Comparison of ENCODE assay signal across 25 mouse cellular contexts in genomic region chr8:106737846-106738245, GRCm38 (mm10).
"Had no signal": no experiment of that assay in that cellular context is flagged by ENCODE, and none has a peak within 500 bp of the region (broad histone marks: within the 10 kb centered on the region; RNA-seq: fewer than 3 reads in every experiment).

No protein-coding gene starts in this region.

- ATAC-seq: hindbrain, postnatal 0 days; intestine, embryonic 16.5 days; liver, embryonic 12.5 days had no signal

- H3K27me3 ChIP-seq: heart, embryonic 12.5 days; hindbrain, embryonic 15.5 days; kidney, embryonic 15.5 days; limb, embryonic 13.5 days; limb, embryonic 15.5 days; liver, embryonic 12.5 days had no signal

- H3K4me3 ChIP-seq: heart, embryonic 10.5 days; heart, embryonic 12.5 days; hindbrain, embryonic 13.5 days; hindbrain, embryonic 15.5 days; kidney, embryonic 15.5 days; limb, embryonic 13.5 days; limb, embryonic 15.5 days; liver, embryonic 12.5 days had no signal

- H3K9ac ChIP-seq: heart, embryonic 12.5 days; hindbrain, embryonic 13.5 days; hindbrain, embryonic 15.5 days; kidney, embryonic 15.5 days; limb, embryonic 13.5 days; limb, embryonic 15.5 days; liver, embryonic 12.5 days; liver, embryonic 14.5 days had no signal

- H3K4me1 ChIP-seq: liver, embryonic 12.5 days had no signal

- DNase-seq: gastrocnemius, postnatal 10 days; gastrocnemius, postnatal 25 days; heart, adult 18-20 months; heart, postnatal 10 days; heart, postnatal 36 days; kidney, adult 11 months; kidney, adult 2 months; kidney, adult 9 months; kidney, postnatal 14 days; kidney, postnatal 36 days; layer of hippocampus, adult 9-11 months; layer of hippocampus, postnatal 36 days; left cerebral cortex, postnatal 4 days had no signal

- H3K27ac ChIP-seq: heart, embryonic 10.5 days; hindbrain, embryonic 13.5 days; hindbrain, embryonic 15.5 days; hindbrain, postnatal 0 days; kidney, embryonic 15.5 days; kidney, postnatal 0 days; limb, embryonic 13.5 days; limb, embryonic 15.5 days; liver, embryonic 12.5 days; liver, embryonic 14.5 days had no signal

- H3K9me3 ChIP-seq: heart, embryonic 10.5 days; hindbrain, embryonic 13.5 days; hindbrain, embryonic 15.5 days; kidney, embryonic 15.5 days; limb, embryonic 13.5 days; limb, embryonic 15.5 days; liver, embryonic 12.5 days had no signal

- H3K4me2 ChIP-seq: heart, embryonic 12.5 days; hindbrain, embryonic 13.5 days; hindbrain, embryonic 15.5 days; kidney, embryonic 15.5 days; limb, embryonic 13.5 days; limb, embryonic 15.5 days; liver, embryonic 12.5 days had no signal
